Mouse (Mus musculus): ENCODE results near the gene Cacna1s. TPM values are rescaled to one million over a fixed set of nuclear protein-coding genes. Genes with fewer than 3 reads are reported as not detected.

Cacna1s gene
- polyA plus RNA-seq (2016; fragmentation: Nextera tagmentation; extraction: Ambion mirVana): 1.2 and 1.3 TPM in 2 replicates

DNA sequence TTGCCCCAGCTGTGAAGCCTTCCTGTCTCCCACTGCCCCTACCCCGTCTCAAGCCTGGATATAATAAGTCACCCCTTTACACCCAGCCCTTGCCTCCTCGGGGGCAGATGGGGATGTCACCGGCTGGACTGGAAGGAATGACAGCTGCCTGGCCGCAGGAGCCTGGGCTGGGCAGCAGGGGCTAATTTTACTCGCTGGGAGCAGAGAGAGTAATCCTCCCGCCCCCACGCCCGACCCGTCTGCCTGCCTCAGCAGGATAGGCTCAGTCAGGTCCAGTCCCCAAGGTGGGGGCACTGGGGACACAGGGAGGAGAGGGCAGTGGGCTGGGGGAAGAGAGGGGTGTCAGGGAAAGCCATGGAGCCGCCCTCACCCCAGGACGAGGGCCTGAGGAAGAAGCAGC lies at the start of gene Cacna1s:
Gene Cacna1s (plus strand): TSS at position 204 of the 400 bp plus-strand sequence.
- Histone ChIP-seq H3K27me3 (peaks cover 45% of the 10 kb centered on the region), H3K4me3 (no peak within 1 kb of the TSS), H3K27ac (no peak within 1 kb of the TSS), H3K4me1 (peaks cover 8% of the 10 kb centered on the region), H3K4me2 (replicated peaks) (no peak within 1 kb of the TSS; the same call in 1 of the 2 replicates), H3K36me3 (no peaks in the 10 kb centered on the region), H3K9me3 (no peaks in the 10 kb centered on the region), H3K9ac (no peak within 1 kb of the TSS)
- WGBS: 30% methylated on average over 11 of the region's 11 CpGs
- no peak for ATAC-seq (ENCODE audit: insufficient number of reproducible peaks, insufficient read depth, low FRiP score, low TSS enrichment)

DNA sequence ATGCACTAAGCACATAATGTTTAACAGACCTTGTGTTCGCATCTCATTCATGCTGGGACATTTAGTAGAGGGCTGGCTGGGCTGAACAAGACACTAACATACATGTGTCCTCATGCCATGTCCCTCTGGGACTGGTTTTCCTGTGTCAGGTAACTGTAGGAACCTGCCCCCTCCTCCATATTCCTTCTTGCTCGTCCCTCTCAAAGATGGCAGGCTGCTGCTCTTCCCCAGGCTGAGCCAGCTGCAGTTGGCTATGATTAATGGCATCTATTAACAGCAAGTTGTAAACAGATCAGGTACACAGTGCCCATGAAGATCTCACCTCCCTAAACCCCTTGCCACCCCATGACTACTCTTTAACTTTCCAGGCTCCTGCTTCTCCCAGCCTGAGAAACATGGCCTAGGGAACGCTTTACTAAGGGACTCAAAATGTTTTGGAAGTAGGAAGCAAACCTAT lies 46.2 kb upstream of the Cacna1s start, which contains the start of gene Igfn1:
Gene Igfn1 (minus strand): TSS at position 51 of the 457 bp plus-strand sequence.
- Histone ChIP-seq H3K4me3 (peak within 1 kb of the TSS; percentile 40; the same call in 1 of the 2 replicates), H3K9me3 (no peaks in the 10 kb centered on the region), H3K4me1 (0 out of 2 replicates have a peak, but pooled peaks cover 7% of the 10 kb centered on the region), H3K9ac (no peak within 1 kb of the TSS), H3K36me3 (no peaks in the 10 kb centered on the region), H3K27me3 (peaks cover 20% of the 10 kb centered on the region), H3K27ac (no peak within 1 kb of the TSS), H3K4me2 (replicated peaks) (peak within 1 kb of the TSS; percentile 73)
- ATAC-seq (ENCODE audit: insufficient number of reproducible peaks, insufficient read depth, low FRiP score, low TSS enrichment): no peak
- WGBS: 78% methylated on average over 3 of the region's 3 CpGs

DNA sequence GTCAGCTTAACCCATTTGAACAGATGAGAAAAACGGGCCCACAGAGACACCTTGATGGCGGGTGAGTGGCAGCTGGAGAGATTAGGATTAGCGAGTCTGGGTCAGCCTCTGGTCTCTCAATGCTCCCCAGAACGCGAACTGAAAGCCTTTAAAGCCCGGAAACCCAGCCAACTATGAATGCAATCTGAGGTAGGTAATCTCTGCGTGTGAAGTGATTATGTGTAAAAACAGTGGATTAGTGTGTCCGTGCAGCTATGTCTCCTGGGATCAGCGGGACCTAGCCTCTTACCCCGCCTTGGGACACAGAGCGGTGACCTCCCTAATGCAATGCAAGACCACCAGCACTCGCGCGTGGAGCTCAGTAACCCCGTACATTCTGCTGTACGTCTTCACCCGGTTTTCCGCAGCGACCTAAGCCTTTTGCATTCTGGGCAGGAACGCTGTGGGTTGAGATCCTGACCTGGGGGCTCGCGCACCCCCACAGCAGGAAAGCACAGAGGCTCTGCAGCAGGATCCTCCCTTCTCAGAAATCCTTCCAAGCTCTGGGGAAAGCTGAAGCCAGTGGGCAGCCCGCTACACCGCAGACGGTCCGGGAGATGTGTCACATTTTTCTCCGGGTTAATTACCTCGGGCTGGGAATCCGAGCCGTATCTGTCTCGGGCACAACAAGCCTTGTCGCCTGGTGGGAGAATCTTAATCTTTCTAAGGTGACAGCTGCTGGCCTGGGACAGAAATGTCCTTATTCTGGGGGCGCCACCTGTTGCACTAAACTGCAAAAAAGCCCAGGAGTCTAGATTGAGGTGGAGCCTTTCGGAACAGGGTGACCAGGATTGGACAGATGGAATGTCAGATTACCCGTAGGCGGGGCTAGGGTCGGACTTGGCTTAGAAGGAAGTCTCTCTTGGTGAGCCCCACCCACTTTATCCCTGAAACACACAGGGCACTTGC lies 45.1 kb upstream of the Cacna1s start, which contains the start of gene Tmem9:
Gene Tmem9 (plus strand): TSS at position 940 of the 948 bp plus-strand sequence.
- H3K36me3 ChIP-seq: no peaks in the 10 kb centered on the region
- H3K4me2 ChIP-seq (replicated peaks): peak within 1 kb of the TSS; percentile 73
- 2% methylated on average over 37 of the region's 37 CpGs for WGBS
- H3K4me3 ChIP-seq: peak within 1 kb of the TSS; percentile 40
- H3K27me3 ChIP-seq: peaks cover 20% of the 10 kb centered on the region
- H3K9ac ChIP-seq: 0 out of 2 replicates have a peak within 1 kb of the TSS, but pooled peaks have one; percentile 3
- no peaks in the 10 kb centered on the region for H3K9me3 ChIP-seq
- 0 out of 2 replicates have a peak, but pooled peaks cover 7% of the 10 kb centered on the region for H3K4me1 ChIP-seq
- ATAC-seq (ENCODE audit: insufficient number of reproducible peaks, insufficient read depth, low FRiP score, low TSS enrichment): peak; percentile 83
- no peak within 1 kb of the TSS for H3K27ac ChIP-seq

DNA sequence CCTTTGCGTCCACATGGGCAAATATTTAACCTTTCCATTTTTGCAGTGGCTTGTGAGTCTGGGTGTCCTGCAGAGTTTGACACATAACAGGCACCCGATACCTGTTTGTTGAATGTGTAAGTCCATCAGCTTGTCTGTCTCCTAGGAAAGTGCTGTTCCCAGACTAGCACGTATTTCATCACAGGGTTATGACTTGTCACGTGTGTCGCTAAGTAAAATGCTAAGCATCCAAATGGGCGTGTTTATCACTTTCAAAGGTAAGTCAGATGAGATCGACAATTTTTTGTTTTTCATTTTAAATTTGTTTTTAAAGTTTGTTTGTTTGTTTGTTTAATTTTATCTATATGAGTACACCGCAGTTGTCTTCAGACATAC lies 44.4 kb upstream of the Cacna1s start:
- Histone ChIP-seq H3K4me1 (0 out of 2 replicates have a peak, but pooled peaks cover 7% of the 10 kb centered on the region), H3K27ac (no peak overlapping the region), H3K36me3 (no peaks in the 10 kb centered on the region), H3K9me3 (no peaks in the 10 kb centered on the region), H3K27me3 (peaks cover 20% of the 10 kb centered on the region), H3K4me3 (peak overlapping the region; percentile 40), H3K9ac (no peak overlapping the region), H3K4me2 (replicated peaks) (peak overlapping the region; percentile 73)
- WGBS: 22% methylated on average over 8 of the region's 8 CpGs
- no peak for ATAC-seq (ENCODE audit: insufficient number of reproducible peaks, insufficient read depth, low FRiP score, low TSS enrichment)

DNA sequence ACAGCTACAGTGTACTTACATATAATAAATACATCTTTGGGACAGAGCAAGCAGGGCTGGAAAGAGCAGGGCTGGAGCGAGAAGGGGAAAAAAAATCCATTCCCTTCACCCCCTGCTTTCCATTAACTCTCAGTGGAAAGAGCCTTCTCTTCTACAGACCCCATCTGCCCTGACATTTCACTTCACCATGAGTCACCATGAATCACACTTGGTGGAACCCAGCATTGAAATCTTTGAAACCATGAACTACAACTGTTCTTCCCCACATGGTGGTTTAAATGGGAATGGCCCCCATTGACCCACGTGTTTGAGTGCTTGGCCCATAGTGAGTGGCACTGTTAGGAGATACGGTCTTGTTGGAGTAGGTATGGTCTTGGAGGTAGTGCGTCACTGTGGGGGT lies 42.3 kb upstream of the Cacna1s start:
- no peak overlapping the region for H3K27ac ChIP-seq
- H3K4me1 ChIP-seq: 0 out of 2 replicates have a peak, but pooled peaks cover 7% of the 10 kb centered on the region
- no peaks in the 10 kb centered on the region for H3K9me3 ChIP-seq
- H3K27me3 ChIP-seq: peaks cover 20% of the 10 kb centered on the region
- no peak overlapping the region for H3K4me2 ChIP-seq (replicated peaks)
- no peak overlapping the region for H3K9ac ChIP-seq
- no peaks in the 10 kb centered on the region for H3K36me3 ChIP-seq
- no peak for ATAC-seq (ENCODE audit: insufficient number of reproducible peaks, insufficient read depth, low FRiP score, low TSS enrichment)
- no peak overlapping the region for H3K4me3 ChIP-seq
- WGBS: 85% methylated on average over 4 of the region's 4 CpGs

DNA sequence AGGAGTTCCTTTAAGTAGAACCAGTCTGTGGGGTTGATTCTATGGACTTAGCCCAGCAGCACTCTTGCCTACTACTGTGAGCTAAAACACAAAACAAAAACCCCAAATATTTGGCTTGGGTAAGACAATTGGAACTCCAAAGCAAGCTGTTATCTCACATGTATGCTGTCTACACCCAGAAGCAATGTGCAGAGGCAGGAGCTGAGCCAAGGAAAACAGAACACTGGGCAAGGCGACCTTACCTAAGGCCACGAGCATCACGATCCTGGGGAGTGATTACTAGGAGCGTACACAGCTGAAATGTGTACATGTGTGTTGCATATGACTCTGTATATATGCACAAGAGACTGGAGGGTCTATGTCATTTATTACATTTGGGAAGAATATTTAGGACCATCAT lies 39.0 kb upstream of the Cacna1s start:
- whole genome bisulfite sequencing: 81% methylated on average over 4 of the region's 4 CpGs
- Histone ChIP-seq H3K9ac (no peak overlapping the region), H3K4me1 (peaks cover 4% of the 10 kb centered on the region), H3K27me3 (no peaks in the 10 kb centered on the region), H3K27ac (no peak overlapping the region), H3K4me3 (no peak overlapping the region), H3K36me3 (no peaks in the 10 kb centered on the region), H3K9me3 (no peaks in the 10 kb centered on the region), H3K4me2 (replicated peaks) (no peak overlapping the region)
- ATAC-seq (ENCODE audit: insufficient number of reproducible peaks, insufficient read depth, low FRiP score, low TSS enrichment): no peak

DNA sequence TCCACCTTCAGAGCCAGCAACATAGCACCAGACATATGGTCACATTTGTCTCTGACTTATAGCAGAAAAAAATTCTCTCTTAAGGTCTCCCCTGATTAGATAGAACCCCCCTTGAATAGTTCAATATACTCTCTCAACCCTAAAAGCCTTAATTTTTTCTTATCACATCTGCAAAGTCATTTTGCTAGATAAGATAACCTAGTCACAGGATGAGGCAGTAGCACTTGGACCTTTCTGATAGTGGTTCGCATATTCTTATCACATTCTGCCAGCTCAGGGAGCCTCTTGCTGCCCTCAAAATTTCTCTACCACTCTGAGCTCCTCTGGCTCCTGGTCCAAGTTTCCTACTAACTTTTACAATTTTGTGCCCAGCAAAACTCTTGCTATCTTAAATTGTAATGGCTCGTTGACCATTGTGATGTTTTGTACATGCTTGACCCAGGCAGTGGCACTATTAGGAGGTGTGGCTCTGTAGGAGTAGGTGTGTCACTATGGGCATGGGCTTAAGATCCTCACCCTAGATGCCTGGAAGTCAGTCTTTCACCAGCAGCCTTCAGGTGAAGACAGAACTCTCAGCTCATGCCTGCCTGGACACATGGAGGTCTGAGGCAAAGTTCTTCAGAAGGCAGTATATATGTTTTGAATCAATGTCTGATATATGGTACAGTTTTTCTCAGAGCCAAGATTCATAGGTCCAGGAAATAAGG lies 37.6 kb upstream of the Cacna1s start:
- Histone ChIP-seq H3K4me3 (no peak overlapping the region), H3K9ac (no peak overlapping the region), H3K27ac (no peak overlapping the region), H3K4me1 (peaks cover 14% of the 10 kb centered on the region), H3K36me3 (peaks cover 4% of the 10 kb centered on the region; the same call in 1 of the 2 replicates), H3K4me2 (replicated peaks) (no peak overlapping the region), H3K9me3 (no peaks in the 10 kb centered on the region), H3K27me3 (no peaks in the 10 kb centered on the region)
- no peak for ATAC-seq (ENCODE audit: insufficient number of reproducible peaks, insufficient read depth, low FRiP score, low TSS enrichment)
- 89% methylated on average over 2 of the region's 2 CpGs for WGBS

DNA sequence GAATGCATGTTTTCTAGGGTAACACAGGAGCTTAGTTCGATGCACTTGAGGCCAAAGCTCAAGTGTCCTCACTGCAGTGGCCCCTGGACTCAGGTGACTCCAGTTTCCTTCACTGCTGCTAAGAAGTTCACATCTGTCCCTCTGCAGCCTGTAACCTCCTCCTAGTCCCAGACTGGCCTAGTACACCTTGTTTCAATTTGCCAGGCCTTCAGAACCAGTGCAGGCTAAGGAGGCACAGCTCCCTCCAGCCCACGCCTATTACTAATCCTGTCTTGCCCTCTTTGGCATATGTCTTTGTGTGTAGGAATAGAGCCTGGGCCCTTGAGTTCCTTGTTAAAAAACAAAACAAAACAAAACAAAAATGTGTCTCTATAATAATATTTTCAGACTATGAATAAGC lies 35.2 kb upstream of the Cacna1s start:
- H3K27me3 ChIP-seq: no peaks in the 10 kb centered on the region
- H3K27ac ChIP-seq: peak overlapping the region; percentile 61; the same call in 1 of the 2 replicates
- H3K4me1 ChIP-seq: peaks cover 14% of the 10 kb centered on the region
- no peaks in the 10 kb centered on the region for H3K9me3 ChIP-seq
- H3K9ac ChIP-seq: no peak overlapping the region
- no peak overlapping the region for H3K4me3 ChIP-seq
- ATAC-seq (ENCODE audit: insufficient number of reproducible peaks, insufficient read depth, low FRiP score, low TSS enrichment): peak; percentile 53; the same call in 1 of the 2 replicates
- peaks cover 25% of the 10 kb centered on the region for H3K36me3 ChIP-seq
- 39% methylated on average over 2 of the region's 2 CpGs for WGBS
- no peak overlapping the region; the same call in 1 of the 2 replicates for H3K4me2 ChIP-seq (replicated peaks)

DNA sequence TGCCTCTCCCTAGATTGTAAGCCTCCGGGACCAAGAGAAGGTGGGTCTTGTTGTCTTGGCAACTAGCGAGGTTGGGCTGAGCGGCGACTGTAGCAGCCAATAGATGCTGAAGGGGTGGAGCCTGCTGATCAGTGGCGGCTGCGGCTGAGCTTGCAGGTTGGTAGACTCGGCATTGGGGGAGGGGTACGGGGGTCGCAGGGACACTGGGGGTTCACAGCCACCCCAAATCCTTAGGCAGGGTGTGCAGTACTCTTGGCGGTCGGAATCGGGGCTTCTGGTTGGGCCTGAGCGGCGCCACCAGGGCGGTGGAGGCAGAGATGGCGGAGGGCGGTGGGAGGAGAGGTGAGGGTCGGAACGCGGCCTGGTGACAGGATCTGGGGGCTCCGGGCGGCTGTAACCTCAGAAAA lies 34.6 kb upstream of the Cacna1s start:
- H3K4me1 ChIP-seq: peaks cover 14% of the 10 kb centered on the region
- H3K27me3 ChIP-seq: no peaks in the 10 kb centered on the region
- H3K9ac ChIP-seq: peak overlapping the region; percentile 85
- H3K9me3 ChIP-seq: no peaks in the 10 kb centered on the region
- peak overlapping the region; percentile 76 for H3K4me3 ChIP-seq
- WGBS: under 1% methylated on average over 22 of the region's 22 CpGs
- peaks cover 31% of the 10 kb centered on the region for H3K36me3 ChIP-seq
- H3K27ac ChIP-seq: peak overlapping the region; percentile 89
- peak; percentile 98 for ATAC-seq (ENCODE audit: insufficient number of reproducible peaks, insufficient read depth, low FRiP score, low TSS enrichment)
- peak overlapping the region; percentile 75 for H3K4me2 ChIP-seq (replicated peaks)

DNA sequence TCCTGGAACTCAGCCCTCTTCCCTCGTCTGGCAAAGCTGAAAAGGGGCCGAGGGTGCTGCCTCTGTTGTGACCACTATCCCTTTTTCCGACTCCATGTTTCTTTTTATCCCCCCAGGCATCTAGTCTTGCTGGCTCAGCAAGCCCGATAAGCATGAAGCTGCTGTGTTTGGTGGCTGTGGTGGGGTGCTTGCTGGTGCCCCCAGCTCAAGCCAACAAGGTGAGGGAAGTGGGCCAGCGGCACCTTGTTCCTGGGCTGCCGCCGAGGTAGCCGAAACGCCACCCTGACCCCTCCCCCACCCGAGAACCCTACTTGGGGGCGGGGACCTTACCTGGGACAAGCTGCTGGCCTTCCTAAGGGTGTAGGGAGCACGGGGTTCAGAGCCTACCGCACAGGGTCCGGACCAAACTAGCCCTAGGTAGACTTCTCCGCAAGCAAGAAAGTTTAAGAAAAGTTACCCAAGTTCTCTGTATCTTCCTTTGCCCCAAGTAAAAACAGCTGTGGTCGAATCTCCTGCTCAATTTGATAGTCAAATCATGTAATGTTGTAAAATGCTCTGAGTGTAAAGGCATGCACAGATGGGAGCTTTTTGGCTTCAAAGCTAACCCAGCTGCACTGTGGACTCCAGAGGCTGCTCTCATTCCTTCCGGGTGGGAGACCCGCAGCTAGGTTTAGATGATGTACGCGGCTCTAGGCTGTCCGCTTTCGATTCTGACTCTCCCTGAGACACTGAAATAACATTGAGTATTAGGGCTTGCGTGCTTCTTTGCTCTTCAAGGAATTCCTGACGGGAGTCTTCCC lies 34.0 kb upstream of the Cacna1s start:
- H3K9ac ChIP-seq: peak overlapping the region; percentile 85
- peak overlapping the region; percentile 75 for H3K4me2 ChIP-seq (replicated peaks)
- peak overlapping the region; percentile 89 for H3K27ac ChIP-seq
- H3K36me3 ChIP-seq: peaks cover 37% of the 10 kb centered on the region
- no peaks in the 10 kb centered on the region for H3K27me3 ChIP-seq
- H3K9me3 ChIP-seq: no peaks in the 10 kb centered on the region
- WGBS: 3% methylated on average over 24 of the region's 24 CpGs
- peak; percentile 19; the same call in 1 of the 2 replicates for ATAC-seq (ENCODE audit: insufficient number of reproducible peaks, insufficient read depth, low FRiP score, low TSS enrichment)
- H3K4me1 ChIP-seq: peaks cover 14% of the 10 kb centered on the region
- peak overlapping the region; percentile 76 for H3K4me3 ChIP-seq

DNA sequence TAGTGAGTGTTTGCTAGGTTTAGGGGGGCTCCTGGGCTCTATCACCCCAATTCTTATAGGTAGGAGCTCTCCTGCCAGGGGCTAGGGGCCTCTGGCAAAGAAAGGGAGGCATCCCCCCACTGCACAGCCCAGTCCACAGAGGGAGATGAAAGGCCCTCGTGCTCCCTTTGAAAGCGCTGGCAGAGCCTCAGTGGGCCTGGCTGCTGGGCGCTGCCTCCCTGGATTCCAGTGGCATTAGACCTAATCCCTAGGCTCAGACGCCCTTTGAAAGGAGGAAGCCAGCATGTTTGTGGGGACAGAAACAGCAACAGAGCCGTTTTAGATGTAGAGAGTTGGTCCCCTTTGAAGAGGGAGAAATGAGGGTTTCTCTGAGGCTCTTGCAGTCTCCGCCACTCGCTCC lies 22.3 kb upstream of the Cacna1s start:
- Histone ChIP-seq H3K4me2 (replicated peaks) (no peak overlapping the region), H3K9ac (no peak overlapping the region), H3K4me1 (peaks cover 7% of the 10 kb centered on the region; the same call in 1 of the 2 replicates), H3K27me3 (no peaks in the 10 kb centered on the region), H3K27ac (no peak overlapping the region), H3K36me3 (peaks cover 95% of the 10 kb centered on the region), H3K4me3 (no peak overlapping the region), H3K9me3 (no peaks in the 10 kb centered on the region)
- no peak for ATAC-seq (ENCODE audit: insufficient number of reproducible peaks, insufficient read depth, low FRiP score, low TSS enrichment)
- 52% methylated on average over 7 of the region's 7 CpGs for WGBS
